Mouse (Mus musculus) thymus, adult 2 months (tissue): ENCODE data around the gene Ubap2. TPM values are rescaled to one million over a fixed set of nuclear protein-coding genes. Genes with fewer than 3 reads are reported as not detected.
A peak's percentile ranks its signal among the peaks of the same experiment; 100 is the strongest.

ENCODE experiments used
- DNase-seq: peaks from one replicate; pipeline ENCODE4 v3.0.0; 2021
- H3K27ac ChIP-seq: fragments of 200-500 bp; 2 replicates; pipeline ENCODE4 v1.5.1; 2012; ENCODE audit warnings: low read length, control low read depth; ENCODE audit not compliant: control insufficient read depth, insufficient read depth
- H3K27me3 ChIP-seq: fragments of 200-500 bp; 2 replicates; pipeline ENCODE4 v1.6.1; 2012; ENCODE audit warnings: mild to moderate bottlenecking, low read length, moderate library complexity, mixed read lengths; ENCODE audit not compliant: control insufficient read depth, insufficient read depth
- H3K36me3 ChIP-seq: fragments of 200-500 bp; 2 replicates; pipeline ENCODE4 v1.6.1; 2012; ENCODE audit warnings: mild to moderate bottlenecking, low read length, moderate library complexity; ENCODE audit not compliant: control insufficient read depth, insufficient read depth
- H3K4me1 ChIP-seq: fragments of 200-500 bp; replicated peaks from 2 replicates; pipeline ENCODE4 v1.6.1; 2012; ENCODE audit warnings: low read length; ENCODE audit not compliant: control insufficient read depth, insufficient read depth
- H3K4me3 ChIP-seq: fragments of 200-500 bp; 2 replicates; pipeline ENCODE4 v1.5.1; 2012; ENCODE audit warnings: mild to moderate bottlenecking, low read length, control low read depth, moderate library complexity; ENCODE audit not compliant: control insufficient read depth, insufficient read depth
- CTCF ChIP-seq: fragments of 200-500 bp; IDR thresholded peaks from 2 replicates; pipeline ENCODE4 v1.5.1; 2012; ENCODE audit warnings: mild to moderate bottlenecking, control low read depth, low read length, moderate library complexity, borderline replicate concordance; ENCODE audit not compliant: control insufficient read depth, poor library complexity, insufficient read depth; ENCODE audit errors: extremely low read depth
- POLR2A ChIP-seq: fragments of 200-500 bp; IDR thresholded peaks from 2 replicates; pipeline ENCODE4 v1.6.1; 2012; ENCODE audit warnings: mild to moderate bottlenecking, low read length, control low read depth, moderate library complexity; ENCODE audit not compliant: control insufficient read depth, poor library complexity, insufficient read depth; ENCODE audit errors: extremely low read depth
- WGBS: fragments of 180-500 bp; shearing (Covaris S2); methylation state at CpG from one replicate; pipeline ENCODE4 v1.1.7; 2018; 5-methylcytosine and 5-hydroxymethylcytosine counted together
- polyA plus RNA-seq: library from polyadenylated mRNA; depleted of rRNA; stranded (reverse); fragments of >200 nt; gene quantifications from 2 replicates; pipeline ENCODE4 v1.2.3, GENCODE M21; 2012

The Ubap2 gene
- polyA plus RNA-seq, 1 experiment: 183 TPM

- H3K4me3 ChIP-seq: no peak overlapping the region
- TF ChIP-seq CTCF: no peak
- TF ChIP-seq POLR2A: no peak
- 90% methylated on average over 2 of the region's 2 CpGs for WGBS
- H3K27ac ChIP-seq: no peak overlapping the region
- no peaks in the 10 kb centered on the region for H3K4me1 ChIP-seq
- DNase-seq: no peak
- peaks cover 5% of the 10 kb centered on the region; the same call in 1 of the 2 replicates for H3K36me3 ChIP-seq
- no peaks in the 10 kb centered on the region for H3K27me3 ChIP-seq
Measured at GRCm38 (mm10) chr4:41174631-41175030, 100.3 kb downstream of the Ubap2 start.

- Histone ChIP-seq H3K4me1 (no peaks in the 10 kb centered on the region), H3K4me3 (no peak overlapping the region), H3K36me3 (peaks cover 5% of the 10 kb centered on the region; the same call in 1 of the 2 replicates), H3K27me3 (no peaks in the 10 kb centered on the region), H3K27ac (no peak overlapping the region)
- no peak for DNase-seq
- TF ChIP-seq CTCF: no peak
- TF ChIP-seq POLR2A: no peak
- WGBS: 96% methylated on average over 2 of the region's 2 CpGs
Measured at GRCm38 (mm10) chr4:41170970-41171369, 104.0 kb downstream of the Ubap2 start.

- Histone ChIP-seq H3K36me3 (no peaks in the 10 kb centered on the region), H3K27ac (no peak overlapping the region), H3K4me1 (no peaks in the 10 kb centered on the region; the same call in 1 of the 2 replicates), H3K4me3 (no peak overlapping the region), H3K27me3 (no peaks in the 10 kb centered on the region)
- DNase-seq: peak; percentile 60
- WGBS: 79% methylated on average over 6 of the region's 6 CpGs
- TF ChIP-seq CTCF: no peak
- no peak for TF ChIP-seq POLR2A
Measured at GRCm38 (mm10) chr4:41165693-41166475, 109.1 kb downstream of the Ubap2 start.

- no peak for TF ChIP-seq CTCF
- H3K4me3 ChIP-seq: no peak overlapping the region
- 81% methylated on average over 2 of the region's 2 CpGs for WGBS
Measured at GRCm38 (mm10) chr4:41164974-41165373, 110.0 kb downstream of the Ubap2 start.

GRCm38 (mm10) chr4:41161232-41161631, 113.7 kb downstream of the Ubap2 start:
- Histone ChIP-seq H3K27me3 (no peaks in the 10 kb centered on the region), H3K4me1 (peaks cover 2% of the 10 kb centered on the region; the same call in 1 of the 2 replicates), H3K4me3 (no peak overlapping the region), H3K27ac (no peak overlapping the region), H3K36me3 (no peaks in the 10 kb centered on the region)
- TF ChIP-seq POLR2A (no peak), CTCF (no peak)
- no peak for DNase-seq
- 99% methylated on average over 3 of the region's 3 CpGs for WGBS

More at GRCm38 (mm10) chr4:41164974-41165373, 110.0 kb downstream of the Ubap2 start:
- H3K4me1 ChIP-seq: no peaks in the 10 kb centered on the region; the same call in 1 of the 2 replicates
- no peaks in the 10 kb centered on the region for H3K27me3 ChIP-seq
- no peak overlapping the region for H3K27ac ChIP-seq
- no peaks in the 10 kb centered on the region for H3K36me3 ChIP-seq
- no peak for DNase-seq

GRCm38 (mm10) chr4:41158251-41158650, 116.7 kb downstream of the Ubap2 start:
- H3K36me3 ChIP-seq: no peaks in the 10 kb centered on the region
- H3K4me1 ChIP-seq: peaks cover 2% of the 10 kb centered on the region; the same call in 1 of the 2 replicates
- H3K27me3 ChIP-seq: no peaks in the 10 kb centered on the region
- no peak for TF ChIP-seq CTCF
- no peak for TF ChIP-seq POLR2A
- 97% methylated on average over 1 of the region's 1 CpGs for WGBS
- H3K27ac ChIP-seq: no peak overlapping the region
- no peak overlapping the region for H3K4me3 ChIP-seq
- DNase-seq: no peak
